Comparison of ENCODE assay signal across 20 mouse cellular contexts in genomic region chr14:55032695-55033225, GRCm38 (mm10). TPM values are rescaled to one million over a fixed set of nuclear protein-coding genes. Genes with fewer than 3 reads are reported as not detected.
DNase-seq lines count a peak whose midpoint lies in the region; ATAC-seq and TF ChIP-seq lines count a peak whose summit lies in the region.
"Had no signal": no experiment of that assay in that cellular context is flagged by ENCODE, and none has a peak within 500 bp of the region (broad histone marks: within the 10 kb centered on the region; RNA-seq: fewer than 3 reads in every experiment).

No protein-coding gene starts in this region.

- no peak; the same call in 1 of the 2 replicates for ATAC-seq in forebrain, embryonic 11.5 days (replicated peaks; ENCODE audit: low FRiP score)
- ATAC-seq in hindbrain, embryonic 16.5 days: no peak
- ATAC-seq in neural tube, embryonic 15.5 days (ENCODE audit: low FRiP score): no peak; the same call in 1 of the 2 replicates
- ATAC-seq in inflammation-experienced regulatory T-cells, adult 6 months: no peak

- no peaks in the 10 kb centered on the region for H3K36me3 ChIP-seq in forebrain, embryonic 11.5 days (ENCODE audit: control insufficient read depth, insufficient read depth, low read length)
- H3K36me3 ChIP-seq in hindbrain, embryonic 16.5 days (ENCODE audit: control insufficient read depth, insufficient read depth, low read length): no peaks in the 10 kb centered on the region
- H3K36me3 ChIP-seq in neural tube, embryonic 15.5 days: no peaks in the 10 kb centered on the region
- H3K36me3 ChIP-seq: embryonic facial prominence, embryonic 15.5 days had no signal

- peak overlapping the region; percentile 34; the same call in 1 of the 2 replicates for H3K4me2 ChIP-seq in forebrain, embryonic 11.5 days (ENCODE audit: low read depth, low read length, severe bottlenecking)
- peak overlapping the region; percentile 46 for H3K4me2 ChIP-seq in hindbrain, embryonic 16.5 days (ENCODE audit: low read length)
- H3K4me2 ChIP-seq in neural tube, embryonic 15.5 days: peak overlapping the region; percentile 46
- H3K4me2 ChIP-seq: embryonic facial prominence, embryonic 15.5 days had no signal

- peaks cover 12% of the 10 kb centered on the region for H3K4me1 ChIP-seq in forebrain, embryonic 11.5 days (replicated peaks; ENCODE audit: control insufficient read depth, insufficient read depth, low read length)
- peaks cover 23% of the 10 kb centered on the region for H3K4me1 ChIP-seq in hindbrain, embryonic 16.5 days (ENCODE audit: control insufficient read depth, insufficient read depth, low read depth, low read length)
- peaks cover 35% of the 10 kb centered on the region for H3K4me1 ChIP-seq in neural tube, embryonic 15.5 days

- no peaks in the 10 kb centered on the region for H3K9me3 ChIP-seq in forebrain, embryonic 11.5 days (ENCODE audit: control insufficient read depth, low read length)
- no peaks in the 10 kb centered on the region for H3K9me3 ChIP-seq in hindbrain, embryonic 16.5 days (ENCODE audit: control insufficient read depth, low read length)
- no peaks in the 10 kb centered on the region for H3K9me3 ChIP-seq in neural tube, embryonic 15.5 days (replicated peaks)
- H3K9me3 ChIP-seq: embryonic facial prominence, embryonic 15.5 days had no signal

- intact Hi-C loops in heart, postnatal 10 days (cut with DNase I): no loop called here

- 0 out of 2 replicates have a peak overlapping the region, but pooled peaks have one; percentile 39 for H3K9ac ChIP-seq in forebrain, embryonic 11.5 days (ENCODE audit: low read length)
- peak overlapping the region; percentile 39; the same call in 1 of the 2 replicates for H3K9ac ChIP-seq in hindbrain, embryonic 16.5 days (ENCODE audit: low read depth, low read length)
- no peak overlapping the region for H3K9ac ChIP-seq in neural tube, embryonic 15.5 days (replicated peaks)
- H3K9ac ChIP-seq: embryonic facial prominence, embryonic 15.5 days had no signal

- peak in 1 of 2 experiments; percentile 43 for DNase-seq in layer of hippocampus, adult 2 months (ENCODE audit: low spot score in 2 of 2)
- no peak for DNase-seq in layer of hippocampus, adult 11-12 months (ENCODE audit: low spot score)
- no peak for DNase-seq in forebrain, embryonic 11.5 days (ENCODE audit: low spot score)
- DNase-seq in heart, postnatal 10 days: no peak
- no peak for DNase-seq in kidney, postnatal 14 days
- DNase-seq: adrenal gland, postnatal 25 days; B cell, adult 2 months; heart, postnatal 14 days; kidney, adult 9 months; lung, postnatal 4 days had no signal

- peak overlapping the region; percentile 28 for H3K4me3 ChIP-seq in layer of hippocampus, adult 2 months
- H3K4me3 ChIP-seq in forebrain, embryonic 11.5 days (ENCODE audit: low read depth, low read length): no peak overlapping the region
- no peak overlapping the region; the same call in 1 of the 2 replicates for H3K4me3 ChIP-seq in hindbrain, embryonic 16.5 days (ENCODE audit: low read length)
- 0 out of 2 replicates have a peak overlapping the region, but pooled peaks have one; percentile 13 for H3K4me3 ChIP-seq in neural tube, embryonic 15.5 days (replicated peaks)
- H3K4me3 ChIP-seq: embryonic facial prominence, embryonic 15.5 days had no signal

- H3K27me3 ChIP-seq in forebrain, embryonic 11.5 days (ENCODE audit: control insufficient read depth, insufficient read depth, low read length): no peaks in the 10 kb centered on the region
- H3K27me3 ChIP-seq in hindbrain, embryonic 16.5 days (replicated peaks; ENCODE audit: control insufficient read depth, insufficient read depth, low read length): no peaks in the 10 kb centered on the region
- no peaks in the 10 kb centered on the region for H3K27me3 ChIP-seq in neural tube, embryonic 15.5 days (replicated peaks)
- H3K27me3 ChIP-seq: embryonic facial prominence, embryonic 15.5 days had no signal

- WGBS in forebrain, embryonic 11.5 days: 13% methylated on average over 19 of the region's 19 CpGs
- WGBS in hindbrain, embryonic 16.5 days: 9% methylated on average over 19 of the region's 19 CpGs
- WGBS in neural tube, embryonic 15.5 days: 23% methylated on average over 19 of the region's 19 CpGs

- TF ChIP-seq CTCF in layer of hippocampus, adult 2 months (conservative IDR thresholded peaks at IDR 0.05): no peak

- H3K27ac ChIP-seq in layer of hippocampus, adult 2 months: peak overlapping the region; percentile 74; the same call in 1 of the 2 replicates
- H3K27ac ChIP-seq in forebrain, embryonic 11.5 days (ENCODE audit: low read depth, low read length): 0 out of 2 replicates have a peak overlapping the region, but pooled peaks have one; percentile 8
- no peak overlapping the region for H3K27ac ChIP-seq in hindbrain, embryonic 16.5 days (ENCODE audit: low read depth, low read length)
- peak overlapping the region; percentile 68 for H3K27ac ChIP-seq in neural tube, embryonic 15.5 days (replicated peaks)
- H3K27ac ChIP-seq: embryonic facial prominence, embryonic 15.5 days had no signal

RNA-seq across cellular contexts. Expression of gene Ngdn, which starts 17.5 kb away (rescaled TPM):
- total RNA-seq in layer of hippocampus, adult 2 months (2021): 10 to 100 TPM; 30.3 to 34.9 TPM
- polyA plus RNA-seq in forebrain, embryonic 11.5 days (2014; fragmentation: Nextera tagmentation; extraction: Ambion mirVana): 94.1 and 95.8 TPM in 2 replicates
- polyA plus RNA-seq in hindbrain, embryonic 16.5 days (2015; fragmentation: Nextera tagmentation; extraction: Ambion mirVana): 48.2 and 50.6 TPM in 2 replicates
- 47.6 and 60.4 TPM in 2 replicates for polyA plus RNA-seq in neural tube, embryonic 15.5 days (2015; fragmentation: Nextera tagmentation; extraction: Ambion mirVana)
- total RNA-seq in heart, postnatal 10 days (2021): 10 to 100 TPM; 30.6 to 33.9 TPM
- 100 to 1,000 TPM; 177 to 182 (median 181) TPM for polyA plus RNA-seq in inflammation-experienced regulatory T-cells, adult 6 months (2017; shearing (Covaris generic))

RNA-seq across cellular contexts. Expression of gene Myh7, which starts 38.3 kb away (rescaled TPM):
- 1 to 10 TPM; 8.3 TPM for total RNA-seq in layer of hippocampus, adult 2 months (2021)
- 0.11 and 0.52 TPM in 2 replicates for polyA plus RNA-seq in forebrain, embryonic 11.5 days (2014; fragmentation: Nextera tagmentation; extraction: Ambion mirVana)
- polyA plus RNA-seq in hindbrain, embryonic 16.5 days (2015; fragmentation: Nextera tagmentation; extraction: Ambion mirVana): 8.5 and 10.6 TPM in 2 replicates
- polyA plus RNA-seq in neural tube, embryonic 15.5 days (2015; fragmentation: Nextera tagmentation; extraction: Ambion mirVana): 7.4 and 9.6 TPM in 2 replicates
- total RNA-seq in heart, postnatal 10 days (2021): 1,000 to 10,000 TPM; 1,842 to 1,858 TPM
- polyA plus RNA-seq in inflammation-experienced regulatory T-cells, adult 6 months (2017; shearing (Covaris generic)): not detected
- total RNA-seq: adrenal gland, postnatal 25 days had no signal
- polyA plus RNA-seq: liver, adult 2 months had no signal

RNA-seq across cellular contexts. Expression of gene Gm17428, which starts 56.0 kb away (rescaled TPM):
- total RNA-seq in layer of hippocampus, adult 2 months (2021): not detected
- polyA plus RNA-seq in forebrain, embryonic 11.5 days (2014; fragmentation: Nextera tagmentation; extraction: Ambion mirVana): not detected in 2 replicates
- not detected in 2 replicates for polyA plus RNA-seq in hindbrain, embryonic 16.5 days (2015; fragmentation: Nextera tagmentation; extraction: Ambion mirVana)
- not detected in 2 replicates for polyA plus RNA-seq in neural tube, embryonic 15.5 days (2015; fragmentation: Nextera tagmentation; extraction: Ambion mirVana)
- not detected for total RNA-seq in heart, postnatal 10 days (2021)
- not detected for polyA plus RNA-seq in inflammation-experienced regulatory T-cells, adult 6 months (2017; shearing (Covaris generic))
- total RNA-seq: adrenal gland, postnatal 25 days; heart, postnatal 14 days; left cerebral cortex, adult 8-10 months; liver, adult 2 months had no signal
- polyA plus RNA-seq: cerebellum, adult 2 months; embryonic facial prominence, embryonic 15.5 days; gonadal fat pad, adult 2 months; liver, adult 2 months; neural tube, embryonic 11.5 days; stomach, embryonic 16.5 days had no signal

RNA-seq across cellular contexts. Expression of gene Zfhx2, which starts 59.4 kb away (rescaled TPM):
- 10 to 100 TPM; 55.5 to 67.3 TPM for total RNA-seq in layer of hippocampus, adult 2 months (2021)
- 15.9 TPM in 2 replicates for polyA plus RNA-seq in forebrain, embryonic 11.5 days (2014; fragmentation: Nextera tagmentation; extraction: Ambion mirVana)
- 18.4 and 20.5 TPM in 2 replicates for polyA plus RNA-seq in hindbrain, embryonic 16.5 days (2015; fragmentation: Nextera tagmentation; extraction: Ambion mirVana)
- 20.3 and 24.5 TPM in 2 replicates for polyA plus RNA-seq in neural tube, embryonic 15.5 days (2015; fragmentation: Nextera tagmentation; extraction: Ambion mirVana)
- 1 to 10 TPM; 2.2 to 3.4 TPM for total RNA-seq in heart, postnatal 10 days (2021)
- 1 to 10 TPM; 4.1 to 4.9 (median 4.2) TPM for polyA plus RNA-seq in inflammation-experienced regulatory T-cells, adult 6 months (2017; shearing (Covaris generic))

Comparison
In these comparisons a context has a peak if more than half of its experiments do, and no peak if none do; other contexts are left out.
1. H3K4me3 ChIP-seq: peak in layer of hippocampus, adult 2 months (single experiment) and neural tube, embryonic 15.5 days (single experiment); none in forebrain, embryonic 11.5 days (single experiment) and hindbrain, embryonic 16.5 days (single experiment).
2. Peak in every context shown above with its lines, with median percentiles within 50 percentile points of each other: H3K4me2 ChIP-seq.